Mouse (Mus musculus) spleen, postnatal 4 days (tissue): ENCODE results near the gene Dynll2.

Experiments
- DNase-seq, 2 experiments: peaks; one replicate each; pipeline ENCODE4 v3.0.0; 2022; ENCODE audit warnings: low spot score in 2 of 2

Dynll2 gene

GRCm38 (mm10) chr11:87986831-87987793, at the start of gene Dynll2:
Gene Dynll2 (minus strand): TSS chr11:87987533.
- DNase-seq, result peak; percentile 61 to 84

DNA sequence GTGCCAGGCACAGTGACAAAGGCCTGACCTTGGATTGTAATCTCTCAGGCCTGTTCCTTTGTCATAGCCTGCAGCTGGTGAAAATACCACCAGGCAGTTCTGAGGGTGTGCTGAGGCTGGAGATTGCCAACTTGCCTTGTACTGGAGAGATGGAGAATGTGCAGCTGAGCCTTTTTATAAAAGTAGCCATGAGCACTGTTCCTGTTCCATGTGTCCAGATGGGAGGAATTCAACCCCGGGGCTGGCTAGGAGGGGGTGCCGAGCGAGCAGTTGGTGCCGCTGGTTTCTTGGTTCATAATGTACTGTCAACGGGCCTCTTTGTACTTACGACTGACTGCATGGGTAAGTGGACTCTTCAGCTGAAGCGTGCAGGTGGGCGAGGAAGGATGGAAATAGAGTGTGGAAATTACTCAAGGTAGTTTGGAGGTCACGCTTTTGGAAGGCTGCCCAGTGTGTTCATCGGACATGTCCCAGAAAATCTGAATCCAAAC, 49.5 kb upstream of the Dynll2 start:
- no peak for DNase-seq

DNA sequence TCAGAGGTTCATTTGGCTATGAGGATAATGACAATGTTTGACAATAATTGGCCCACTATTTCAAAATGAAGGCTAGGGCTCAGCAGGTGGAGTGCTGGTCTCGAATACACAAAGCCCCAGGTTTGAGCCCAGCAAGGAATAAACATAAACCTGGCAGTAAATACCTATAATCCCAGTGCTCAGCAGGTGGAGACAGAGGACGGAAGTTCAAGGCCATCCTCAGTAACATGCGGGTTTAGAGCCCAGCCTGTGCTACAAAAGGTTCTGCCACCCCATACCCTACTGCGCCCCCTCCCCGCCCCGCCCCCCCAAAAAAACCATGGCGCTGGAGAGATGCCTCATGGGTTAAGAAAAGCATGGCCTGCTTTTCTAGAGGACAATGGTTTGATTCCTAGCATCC, 48.6 kb upstream of the Dynll2 start:
- DNase-seq, result no peak

DNA sequence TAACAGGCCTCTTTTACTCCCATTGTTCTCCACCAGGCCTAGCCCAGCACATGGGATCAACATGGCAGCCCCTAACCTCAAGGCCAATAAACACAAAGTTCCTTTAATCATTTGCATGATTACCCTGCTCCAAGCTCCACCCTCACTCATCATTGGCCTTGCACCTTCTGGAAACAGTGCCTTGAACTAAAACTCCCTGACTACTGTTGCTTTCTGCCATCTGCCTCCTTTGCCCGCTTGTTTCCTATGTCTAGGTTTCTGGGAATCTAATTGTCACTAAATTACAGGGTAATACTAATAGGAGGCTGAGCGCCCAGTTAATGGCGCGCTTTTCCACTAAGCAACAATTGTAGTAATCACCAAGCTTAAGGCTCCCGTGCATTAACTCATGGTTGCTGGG, 44.4 kb upstream of the Dynll2 start:
- DNase-seq, result no peak

GRCm38 (mm10) chr11:88030836-88031235, 43.5 kb upstream of the Dynll2 start:
- no peak for DNase-seq

GRCm38 (mm10) chr11:88030219-88030618, 42.9 kb upstream of the Dynll2 start:
- no peak for DNase-seq

DNA sequence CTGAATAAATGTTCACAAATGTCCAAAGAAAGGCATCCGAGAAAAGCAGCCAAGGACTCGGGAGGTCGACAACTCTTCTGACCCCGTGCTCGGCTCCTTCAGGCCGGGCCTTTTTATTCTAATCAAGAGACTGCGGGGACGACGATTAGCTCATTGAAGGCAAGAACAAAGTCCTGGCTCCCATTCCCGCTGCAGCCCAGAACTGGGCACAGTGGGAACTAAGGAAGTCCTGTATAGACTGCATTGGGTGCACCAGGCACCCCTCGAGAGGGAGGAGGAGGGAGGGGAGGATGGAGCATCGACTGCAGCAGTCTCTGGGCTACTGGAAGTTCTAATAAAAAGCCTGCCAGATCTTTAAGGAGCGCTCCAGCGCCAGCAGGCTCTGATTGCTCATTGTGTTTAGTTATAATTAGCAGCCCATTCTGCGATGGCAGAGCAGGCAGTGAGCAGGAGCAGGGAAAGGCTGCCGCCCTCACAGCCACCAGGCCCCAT, 40.9 kb upstream of the Dynll2 start:
- no peak for DNase-seq

- no peak for DNase-seq
Observed at GRCm38 (mm10) chr11:88027391-88028035, 40.2 kb upstream of the Dynll2 start.

- no peak for DNase-seq
Observed at GRCm38 (mm10) chr11:88023933-88024332, 36.6 kb upstream of the Dynll2 start.

DNA sequence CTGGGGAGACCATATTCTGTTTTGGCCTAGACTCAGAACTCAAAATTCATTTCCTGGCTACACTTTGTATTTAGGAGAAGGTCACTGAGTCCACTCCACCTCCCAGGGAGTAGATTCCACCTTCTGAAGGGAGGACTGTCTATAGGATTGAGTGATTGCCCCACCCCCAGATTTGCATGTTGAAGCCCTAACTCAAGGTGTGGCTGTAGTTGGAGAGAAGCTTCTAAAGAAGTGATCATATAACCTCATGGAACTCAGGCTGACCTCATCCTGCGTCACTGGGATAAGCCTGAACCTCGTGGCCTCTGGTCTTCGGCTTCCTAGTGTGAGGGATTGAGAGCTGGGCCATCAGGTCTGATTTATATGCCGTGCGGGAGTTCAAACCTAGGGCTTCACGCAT, 28.5 kb upstream of the Dynll2 start:
- DNase-seq, result no peak

GRCm38 (mm10) chr11:88015161-88015560, 27.8 kb upstream of the Dynll2 start:
- no peak for DNase-seq

DNA sequence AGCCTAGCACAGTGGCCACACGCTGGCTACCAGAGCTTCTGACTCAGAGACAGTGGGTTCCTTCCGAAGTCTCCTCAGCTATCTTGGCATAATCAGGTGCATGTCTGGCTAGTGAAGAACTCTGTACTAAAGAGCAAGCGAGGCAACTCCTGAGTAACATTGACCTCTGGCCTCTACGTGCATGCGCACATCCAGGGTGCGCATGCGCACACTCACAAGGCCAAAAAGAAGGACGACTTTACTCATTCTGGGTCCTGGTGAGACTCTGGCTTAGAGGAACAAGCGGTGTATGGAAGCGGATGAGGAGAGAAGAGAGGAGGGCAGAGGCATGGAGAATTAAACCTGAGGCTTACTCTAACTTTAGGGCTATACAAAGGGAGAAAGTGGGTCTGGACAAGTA, 26.3 kb upstream of the Dynll2 start:
- DNase-seq, result no peak

GRCm38 (mm10) chr11:88012621-88013244, 25.4 kb upstream of the Dynll2 start:
- no peak for DNase-seq

GRCm38 (mm10) chr11:88011914-88012419, 24.6 kb upstream of the Dynll2 start:
- no peak for DNase-seq

GRCm38 (mm10) chr11:88011208-88011913, 24.0 kb upstream of the Dynll2 start:
- no peak for DNase-seq

GRCm38 (mm10) chr11:88009542-88010190, 22.3 kb upstream of the Dynll2 start:
- DNase-seq, result no peak

DNA sequence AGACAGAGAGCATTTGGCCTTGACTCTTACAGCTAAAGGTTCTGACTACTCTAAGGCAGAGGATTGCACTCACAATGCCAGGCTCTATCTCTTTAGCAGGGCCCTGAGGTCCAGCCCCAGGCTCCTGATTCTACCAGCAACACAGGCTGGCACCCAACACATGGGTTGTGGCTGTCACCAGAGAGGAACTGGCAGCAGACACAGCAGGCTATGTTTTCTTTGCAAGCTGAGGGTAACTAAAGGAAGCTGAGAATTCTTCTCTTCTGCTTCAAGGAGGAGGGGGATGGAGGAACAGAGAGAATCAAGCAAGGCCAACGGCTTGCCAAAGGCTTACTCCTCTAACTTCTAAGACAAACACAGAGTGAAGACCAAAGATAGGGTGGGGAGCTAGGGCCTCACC, 21.3 kb upstream of the Dynll2 start:
- DNase-seq, result no peak

GRCm38 (mm10) chr11:88004123-88004522, 16.8 kb upstream of the Dynll2 start:
- no peak for DNase-seq

DNA sequence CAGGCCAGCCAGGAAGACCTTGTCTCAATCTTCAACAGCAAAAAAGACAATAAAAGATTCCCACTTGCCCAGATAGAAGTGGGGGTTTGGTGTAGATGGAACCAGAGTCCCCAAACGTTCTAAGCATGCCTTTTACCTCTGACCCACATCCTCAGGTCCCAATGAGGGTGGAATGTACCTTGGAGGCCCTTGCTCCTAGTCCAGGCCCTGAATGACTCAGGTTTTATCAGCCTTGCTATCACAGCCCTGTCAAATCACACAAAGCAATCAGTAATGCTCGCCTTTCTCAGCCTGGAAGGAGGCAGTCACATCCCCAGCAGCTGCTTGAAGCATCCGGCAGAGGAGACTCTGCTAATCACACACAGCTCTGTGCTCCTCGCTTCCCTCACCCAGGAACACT, 15.4 kb upstream of the Dynll2 start:
- DNase-seq, result no peak

DNA sequence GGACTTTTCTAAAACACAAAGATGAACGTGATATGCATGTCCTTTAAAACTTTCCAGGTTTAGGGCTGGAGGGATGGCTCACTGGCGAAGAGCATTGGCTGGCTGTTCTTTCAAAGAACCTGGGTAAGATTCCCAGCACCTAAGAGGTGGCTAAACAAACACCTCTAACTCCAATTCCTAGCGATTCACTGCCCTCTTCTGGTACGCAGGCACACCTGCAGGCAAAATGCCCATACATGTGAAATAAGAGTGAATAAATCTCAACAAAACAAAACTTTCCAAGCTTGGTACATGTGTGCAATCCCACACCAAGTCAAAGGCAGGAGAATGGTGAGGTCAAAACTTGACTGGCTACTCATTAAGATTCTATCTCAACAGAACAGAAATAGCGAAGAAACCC, 12.4 kb upstream of the Dynll2 start:
- DNase-seq, result no peak

GRCm38 (mm10) chr11:87991806-87992205, 4.5 kb upstream of the Dynll2 start:
- DNase-seq, result no peak
